Mouse (Mus musculus): ENCODE results near the gene Sh3bp1. TPM values are rescaled to one million over a fixed set of nuclear protein-coding genes. Genes with fewer than 3 reads are reported as not detected.
A peak's percentile ranks its signal among the peaks of the same experiment; 100 is the strongest.

The Sh3bp1 gene
- total RNA-seq (2021): 1 to 10 TPM; 7.2 to 8.5 TPM
- long read RNA-seq, experiment 1, partial matches to known transcripts: 1 of 3 reads
- long read RNA-seq, experiment 1, other reads (novel, unspliced or antisense): 2 of 3 reads
- long read RNA-seq, experiment 2, partial matches to known transcripts: 0 of 2 reads
- long read RNA-seq, experiment 2, other reads (novel, unspliced or antisense): 0 of 2 reads

GRCm38 (mm10) chr15:78899740-78900584 is at the start of gene Sh3bp1:
TSS of gene Sh3bp1 (plus strand) at chr15:78899768.
- DNase-seq: peak; percentile 75 to 86

GRCm38 (mm10) chr15:78850059-78850824 is 49.3 kb upstream of the Sh3bp1 start:
- no peak for DNase-seq

- peak in 1 of 2 experiments; percentile 28 for DNase-seq
These were observed 48.6 kb upstream of the Sh3bp1 start for GRCm38 (mm10) chr15:78850944-78851343.

- DNase-seq: peak; percentile 93 to 96
These were observed 47.9 kb upstream of the Sh3bp1 start for GRCm38 (mm10) chr15:78851505-78852153.

- no peak for DNase-seq
These were observed 44.1 kb upstream of the Sh3bp1 start, which contains the start of gene Lgals2 for GRCm38 (mm10) chr15:78855303-78855965. TSS of gene Lgals2 (minus strand) at chr15:78855529.

- peak in 1 of 2 experiments; percentile 66 for DNase-seq
These were observed 42.6 kb upstream of the Sh3bp1 start for GRCm38 (mm10) chr15:78857009-78857408.

GRCm38 (mm10) chr15:78859311-78859710 is 40.3 kb upstream of the Sh3bp1 start:
- DNase-seq: no peak

- peak in 1 of 2 experiments; percentile 42 for DNase-seq
These were observed 39.9 kb upstream of the Sh3bp1 start for GRCm38 (mm10) chr15:78859714-78860113.

GRCm38 (mm10) chr15:78862280-78862679 is 37.3 kb upstream of the Sh3bp1 start:
- no peak for DNase-seq

GRCm38 (mm10) chr15:78863154-78863553 is 36.4 kb upstream of the Sh3bp1 start:
- no peak for DNase-seq

GRCm38 (mm10) chr15:78863852-78864253 is 35.7 kb upstream of the Sh3bp1 start:
- DNase-seq: peak in 1 of 2 experiments; percentile 34

GRCm38 (mm10) chr15:78868398-78868797 is 31.2 kb upstream of the Sh3bp1 start:
- no peak for DNase-seq

GRCm38 (mm10) chr15:78868826-78869233 is 30.7 kb upstream of the Sh3bp1 start:
- no peak for DNase-seq

GRCm38 (mm10) chr15:78869775-78870174 is 29.8 kb upstream of the Sh3bp1 start:
- peak in 1 of 2 experiments; percentile 56 for DNase-seq

- DNase-seq: no peak
These were observed 27.5 kb upstream of the Sh3bp1 start for GRCm38 (mm10) chr15:78872021-78872608.

GRCm38 (mm10) chr15:78873803-78874435 is 25.6 kb upstream of the Sh3bp1 start:
- DNase-seq: peak in 1 of 2 experiments; percentile 30

- no peak for DNase-seq
These were observed 24.6 kb upstream of the Sh3bp1 start for GRCm38 (mm10) chr15:78874989-78875388.

- no peak for DNase-seq
These were observed 24.0 kb upstream of the Sh3bp1 start for GRCm38 (mm10) chr15:78875537-78875936.

GRCm38 (mm10) chr15:78876258-78876696 is 23.3 kb upstream of the Sh3bp1 start:
- DNase-seq: peak; percentile 84 to 87
